Mouse (Mus musculus) thymus, postnatal 10 days (tissue): ENCODE data around the gene Paf1.
A peak's percentile ranks its signal among the peaks of the same experiment; 100 is the strongest.

ENCODE experiments used
- DNase-seq, 2 experiments: peaks; one replicate each; pipeline ENCODE4 v3.0.0; 2021; ENCODE audit warnings: low spot score in 2 of 2

Paf1 gene

GRCm38 (mm10) chr7:28370977-28371513 lies 21.7 kb upstream of the Paf1 start:
- peak in 1 of 2 experiments; percentile 35 for DNase-seq

DNA sequence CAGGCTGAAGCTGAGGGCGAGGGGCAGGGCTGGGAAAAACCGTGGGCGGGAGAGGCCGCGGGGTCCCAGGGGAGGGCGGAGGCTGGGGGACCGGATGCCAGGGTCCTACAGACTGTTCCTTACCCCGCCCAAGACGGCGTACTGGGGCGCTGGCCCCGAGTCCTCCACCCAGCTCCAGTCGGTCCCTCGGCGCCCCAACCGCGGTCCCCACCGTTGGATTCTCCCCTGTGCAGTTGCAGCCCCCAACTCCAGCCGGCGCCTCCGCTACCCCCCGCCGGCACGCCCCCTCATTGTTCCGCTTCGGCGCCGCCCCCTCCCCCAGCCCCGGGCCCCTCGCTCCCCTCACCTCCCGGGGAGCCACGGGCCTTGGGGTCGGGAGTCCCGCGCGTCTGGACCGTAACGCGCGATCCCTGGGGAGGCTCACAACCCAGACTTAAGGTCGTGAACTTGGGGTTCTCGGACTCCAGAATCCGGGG lies 21.2 kb upstream of the Paf1 start:
- peak; percentile 76 for DNase-seq

GRCm38 (mm10) chr7:28372251-28373108 lies 20.3 kb upstream of the Paf1 start, which contains the start of gene Plekhg2:
Plekhg2 (minus strand) TSS chr7:28372599.
- DNase-seq = peak; percentile 96 to 97

DNA sequence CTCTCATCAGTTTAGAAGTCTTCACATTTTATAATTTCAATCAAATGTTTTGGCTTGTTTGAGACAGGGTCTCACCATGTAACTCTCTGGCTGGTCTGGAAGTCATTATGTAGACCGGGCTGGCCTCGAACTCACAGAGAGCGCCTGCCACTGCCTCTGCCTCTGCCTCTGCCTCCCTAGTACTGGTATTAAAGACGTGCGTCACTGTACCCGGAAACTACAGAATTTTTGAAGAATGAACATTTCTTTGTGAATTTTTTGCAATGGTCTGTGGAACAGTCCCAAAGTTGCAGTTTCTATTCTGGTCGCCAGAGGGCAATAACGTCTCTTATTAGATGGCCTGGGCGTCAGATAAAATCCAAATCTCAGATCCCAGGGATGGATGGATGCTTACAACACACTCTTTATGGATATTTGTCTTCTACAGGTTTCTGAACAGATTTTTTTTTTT lies 19.6 kb upstream of the Paf1 start:
- DNase-seq = peak; percentile 74 to 81

GRCm38 (mm10) chr7:28373891-28374495 lies 18.8 kb upstream of the Paf1 start:
- DNase-seq = no peak

DNA sequence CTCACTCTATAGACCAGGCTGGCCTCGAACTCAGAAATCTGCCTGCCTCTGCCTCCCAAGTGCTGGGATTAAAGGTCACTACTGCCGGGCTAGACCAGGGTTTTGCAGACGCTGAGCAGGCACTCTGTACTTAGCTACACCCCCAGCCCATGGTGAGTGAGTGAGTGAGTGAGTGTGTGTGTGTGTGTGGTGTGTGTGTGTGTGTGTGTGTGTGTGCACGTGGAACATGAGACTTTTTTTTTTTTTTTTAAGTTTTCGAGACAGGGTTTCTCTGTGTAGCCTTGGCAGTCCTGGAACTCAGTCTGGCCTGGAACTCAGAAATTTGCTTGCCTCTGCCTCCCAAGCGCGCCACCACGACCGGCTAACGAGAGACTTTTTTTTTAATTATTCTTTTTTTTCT lies 18.1 kb upstream of the Paf1 start:
- no peak for DNase-seq

- DNase-seq = peak; percentile 93 to 94
These were observed 17.4 kb upstream of the Paf1 start for GRCm38 (mm10) chr7:28375176-28375921.

DNA sequence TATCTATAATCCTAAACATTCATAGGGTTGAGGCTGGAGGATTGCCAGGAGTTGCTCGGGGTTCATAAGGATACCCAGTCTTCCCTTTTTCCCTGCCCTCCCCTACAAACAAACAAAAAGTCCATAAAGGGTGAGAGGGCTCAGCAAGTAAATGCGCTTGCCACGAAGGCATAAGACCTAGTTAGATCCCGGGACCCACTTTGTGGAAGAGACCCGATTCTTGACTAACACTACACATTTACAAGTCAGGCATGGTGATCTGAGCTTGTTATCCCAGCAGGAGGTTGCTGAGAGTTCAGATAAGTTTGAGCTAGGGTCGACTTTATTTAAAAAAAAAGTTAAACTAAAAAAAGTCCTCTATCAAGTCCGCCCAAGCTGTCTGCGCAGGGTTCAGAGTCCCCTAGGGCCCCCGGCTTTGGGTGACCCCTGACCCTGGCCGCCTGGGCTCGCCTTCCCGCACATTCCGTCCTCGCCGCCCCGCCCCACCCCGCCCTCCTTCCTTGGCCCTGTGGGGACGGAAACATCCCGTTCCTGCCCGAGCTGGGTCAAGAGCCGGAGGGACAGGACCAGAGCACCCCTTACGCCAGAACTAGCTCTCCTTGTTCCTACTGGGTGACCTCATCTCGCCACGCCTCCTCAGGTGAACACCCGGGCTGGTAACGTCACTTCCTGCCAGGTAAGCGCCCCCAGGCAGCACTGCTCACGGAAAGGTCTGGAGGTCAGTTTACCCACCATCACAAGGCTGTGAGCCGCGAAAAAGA lies 16.6 kb upstream of the Paf1 start:
- peak; percentile 34 to 48 for DNase-seq

DNA sequence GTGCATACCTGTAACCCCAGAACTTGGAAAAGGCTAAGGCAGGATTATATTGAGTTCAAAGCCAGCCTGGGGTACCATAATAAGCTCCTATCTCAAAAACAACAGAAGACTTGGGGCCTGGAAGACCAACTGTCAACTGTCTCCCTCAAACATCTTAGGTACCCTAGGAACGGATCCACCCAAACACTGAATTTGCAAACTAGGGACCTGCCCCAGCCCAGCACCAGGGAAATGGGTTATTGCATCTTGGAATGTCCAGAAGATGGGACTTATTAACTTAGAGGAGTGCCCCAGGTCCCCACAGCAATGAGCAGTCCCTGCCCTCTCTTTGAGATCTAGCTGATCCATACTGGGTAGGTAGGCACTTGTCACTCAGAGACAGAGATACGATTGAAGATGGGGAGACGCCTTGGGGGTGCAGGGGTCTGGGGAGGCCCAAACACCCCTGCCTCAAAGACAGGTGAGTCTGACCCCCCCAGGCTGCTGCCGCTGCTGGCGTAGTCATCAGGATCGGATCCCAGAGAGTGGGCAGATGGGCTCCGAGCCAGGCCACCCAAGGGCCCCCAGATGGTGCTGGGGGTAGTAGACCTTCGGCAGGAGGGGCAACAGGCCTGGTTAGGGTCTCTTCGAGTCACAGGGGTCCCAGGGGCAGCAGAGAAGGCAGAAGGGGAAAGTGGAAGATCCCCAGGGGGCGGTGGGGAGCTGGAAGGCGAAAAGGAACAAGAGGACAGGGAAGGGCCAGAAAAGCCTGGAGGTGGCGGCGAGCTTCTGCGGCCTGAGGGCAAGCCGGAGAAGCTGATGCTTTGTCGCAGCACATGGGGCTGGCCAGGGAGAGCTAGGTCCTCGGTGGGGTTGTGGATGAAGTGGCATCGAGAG lies 15.3 kb upstream of the Paf1 start:
- DNase-seq = no peak

GRCm38 (mm10) chr7:28378066-28378690 lies 14.6 kb upstream of the Paf1 start:
- DNase-seq = peak in 1 of 2 experiments; percentile 40

DNA sequence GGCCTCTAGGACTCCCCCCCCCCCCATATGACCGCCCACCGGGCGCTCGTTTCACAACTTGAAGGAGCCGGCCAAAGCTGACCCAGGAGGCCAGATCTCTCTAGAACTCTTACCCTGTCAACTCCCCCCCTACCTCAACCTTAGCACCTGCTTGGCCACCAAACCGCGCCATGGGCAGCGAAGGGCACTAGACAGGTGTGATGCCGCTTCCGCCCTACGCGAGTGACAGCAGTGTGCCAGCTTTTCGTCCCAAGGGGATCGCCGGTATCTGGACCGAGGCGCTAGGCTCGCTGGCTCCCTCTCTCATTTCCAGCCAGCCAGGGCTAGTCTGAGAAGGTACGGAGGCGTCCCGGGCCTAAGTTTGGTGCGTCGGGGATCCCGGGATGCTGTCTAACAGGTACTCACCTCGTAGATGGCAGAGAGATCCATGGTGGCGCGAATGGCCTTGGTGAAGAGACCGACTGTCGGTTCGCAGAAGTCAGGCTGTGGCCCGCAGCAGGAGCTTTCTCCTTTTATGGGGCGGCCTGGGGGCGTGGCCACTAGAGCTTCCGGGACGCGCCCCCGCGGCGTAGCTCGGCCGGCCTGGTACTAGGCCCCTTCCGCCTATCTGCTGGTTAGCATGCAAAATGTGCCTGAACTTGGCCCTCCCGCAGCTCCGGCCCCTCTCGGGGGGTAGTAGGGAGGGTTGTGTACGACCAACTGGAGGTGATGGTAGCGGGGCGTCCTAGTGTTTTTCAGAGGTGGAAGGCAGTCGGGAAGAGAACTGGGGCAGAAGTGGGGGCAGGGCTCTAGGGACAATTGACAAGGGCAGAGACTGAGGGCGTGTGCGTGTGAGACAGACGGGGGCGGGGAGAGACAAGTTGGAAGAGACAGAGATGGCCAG lies 13.7 kb upstream of the Paf1 start:
- DNase-seq = peak; percentile 90 to 97

DNA sequence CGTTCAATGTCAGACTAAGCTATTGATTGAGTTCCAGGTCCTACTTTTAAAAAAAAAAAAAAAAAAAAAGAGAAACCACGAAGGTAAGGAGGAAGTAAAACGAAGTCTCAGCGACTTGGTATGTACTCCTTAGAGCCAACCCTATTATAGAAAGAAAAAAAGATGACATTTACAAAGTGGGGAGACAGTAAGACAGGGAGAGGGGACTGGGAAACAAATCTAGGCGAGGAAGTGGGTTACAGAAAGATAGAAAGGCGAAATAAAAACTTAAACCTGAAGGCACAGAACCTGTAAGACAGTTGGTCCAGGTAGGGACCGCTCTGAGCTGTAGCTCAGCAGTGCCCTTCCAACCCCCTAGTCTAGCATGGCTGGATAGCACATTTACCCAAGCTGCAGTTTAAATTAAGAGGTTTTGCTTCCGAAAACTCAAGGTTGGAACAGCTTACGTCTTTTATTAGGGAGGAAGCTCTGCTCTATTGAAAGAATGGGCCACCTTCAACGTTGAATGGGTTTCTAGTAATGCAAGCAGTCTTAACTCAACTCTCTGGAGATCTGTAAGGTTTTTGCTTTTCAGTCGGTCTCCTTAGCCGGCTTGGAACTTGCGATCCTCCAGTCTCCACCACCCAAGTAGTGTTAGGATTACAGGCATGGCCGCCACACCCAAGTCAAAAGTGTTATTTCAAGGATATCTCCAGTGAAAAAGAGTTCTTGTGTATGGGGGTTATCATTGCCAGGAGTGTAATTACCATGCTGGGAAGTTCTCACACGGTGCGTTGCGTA lies 12.3 kb upstream of the Paf1 start, which contains the start of gene Zfp36:
TSS of gene Zfp36 (minus strand) at position 17 of the 780 bp plus-strand sequence.
- no peak for DNase-seq

- DNase-seq = peak; percentile 77 to 82
These were observed 11.5 kb upstream of the Paf1 start for GRCm38 (mm10) chr7:28381017-28381790.

GRCm38 (mm10) chr7:28381938-28382337 lies 10.8 kb upstream of the Paf1 start:
- DNase-seq = peak; percentile 94

DNA sequence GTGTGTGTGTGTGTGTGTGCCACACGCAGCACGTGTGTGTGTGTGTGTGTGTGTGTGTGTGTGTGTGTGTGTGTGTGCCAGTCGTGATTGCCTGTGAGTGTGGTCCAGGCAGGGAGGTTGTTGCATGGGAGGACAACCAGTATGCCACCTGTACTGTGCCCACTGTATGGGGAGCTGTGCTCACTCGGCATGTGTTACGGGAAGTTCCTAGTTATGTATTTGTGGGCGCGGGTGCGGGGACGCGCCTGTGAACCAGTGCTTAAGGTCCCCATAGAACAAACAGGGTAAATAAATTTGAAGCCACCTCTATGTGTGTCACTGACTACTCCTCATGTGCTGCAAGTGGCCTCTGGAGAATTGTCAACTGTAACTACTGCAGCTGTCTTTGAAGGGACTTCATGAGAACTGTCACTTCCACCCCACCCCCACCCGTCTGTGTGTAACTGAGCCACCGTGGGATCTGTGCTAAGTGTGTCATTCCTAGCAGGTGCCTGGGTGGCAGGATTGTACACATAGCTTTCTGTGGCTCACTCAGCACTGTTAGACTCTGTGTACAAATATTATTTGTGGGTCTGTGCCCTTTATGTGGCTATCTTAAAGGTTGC lies 10.3 kb upstream of the Paf1 start:
- peak in 1 of 2 experiments; percentile 52 for DNase-seq

DNA sequence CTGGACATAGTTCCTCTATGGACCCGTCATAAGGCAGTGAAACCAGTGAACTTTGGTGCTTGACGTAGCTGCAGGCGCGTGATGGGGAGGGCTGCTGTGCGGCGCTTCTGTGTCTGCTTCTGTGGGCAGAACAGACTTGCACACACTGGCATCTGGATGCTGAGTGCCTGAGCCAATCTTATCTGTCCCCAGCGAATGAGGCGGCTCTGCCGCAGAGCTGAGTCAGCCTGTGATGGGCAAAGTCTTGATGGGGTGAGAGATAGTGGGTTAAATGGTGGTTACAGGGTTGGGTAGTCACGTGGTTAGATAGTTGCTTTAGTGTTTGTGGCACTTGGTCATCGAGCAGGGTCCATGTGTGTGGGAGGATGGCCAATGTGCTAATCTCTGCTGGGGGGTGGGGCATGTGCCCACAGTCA lies 9.8 kb upstream of the Paf1 start:
- peak; percentile 70 to 77 for DNase-seq
